In the genomic region with DNA sequence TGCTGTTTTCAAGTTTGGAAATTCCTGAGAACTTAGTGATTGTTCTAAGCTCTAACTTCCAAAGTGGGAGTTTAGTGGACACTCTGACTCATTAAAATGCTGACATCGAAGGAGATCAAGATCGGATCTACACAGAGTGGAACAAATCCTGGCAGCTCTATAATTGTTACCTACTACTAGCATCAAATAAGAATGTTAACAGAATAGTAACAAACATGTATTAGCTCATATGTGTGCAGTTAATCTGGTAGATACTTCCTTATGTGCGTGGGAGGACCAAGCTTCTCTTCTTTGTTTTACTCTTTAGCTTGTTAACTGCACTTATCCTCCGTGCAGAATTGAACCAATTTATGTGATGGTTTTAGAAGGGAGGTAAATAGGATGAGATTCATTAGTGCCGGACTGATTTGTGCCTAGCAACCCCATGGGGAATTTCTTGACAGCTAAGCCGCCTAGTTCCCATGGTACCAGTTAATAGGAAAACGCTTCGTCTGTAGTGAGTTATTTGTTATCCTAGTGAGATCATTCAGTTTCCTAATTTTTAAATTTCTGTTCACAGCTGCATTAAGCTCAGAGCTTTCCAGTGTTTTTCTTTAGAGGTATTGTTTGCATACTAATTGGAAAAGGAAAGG, we compare ENCODE assay signal across 13 mouse cellular contexts.
A peak's percentile ranks its signal among the peaks of the same experiment; 100 is the strongest.
DNase-seq lines count a peak whose midpoint lies in the region; ATAC-seq lines count a peak whose summit lies in the region.
"Had no signal": no experiment of that assay in that cellular context is flagged by ENCODE, and none has a peak within 500 bp of the region (broad histone marks: within the 10 kb centered on the region; RNA-seq: fewer than 3 reads in every experiment).

No protein-coding gene starts in this region.

- no peak overlapping the region for H3K27ac ChIP-seq in embryonic facial prominence, embryonic 11.5 days (replicated peaks; ENCODE audit: low read depth, low read length)
- H3K27ac ChIP-seq in embryonic facial prominence, embryonic 10.5 days (replicated peaks), result no peak overlapping the region
- H3K27ac ChIP-seq in forebrain, embryonic 16.5 days (ENCODE audit: low read length), result no peak overlapping the region
- no peak overlapping the region for H3K27ac ChIP-seq in midbrain, embryonic 11.5 days (ENCODE audit: low read depth, low read length)
- H3K27ac ChIP-seq: heart, adult 2 months; limb, embryonic 10.5 days; liver, embryonic 14.5 days had no signal

- intact Hi-C loops in left cerebral cortex, postnatal 4 days (cut with DNase I), result no loop called here

- H3K27me3 ChIP-seq in embryonic facial prominence, embryonic 11.5 days (ENCODE audit: control insufficient read depth, insufficient read depth, low read length), result no peaks in the 10 kb centered on the region
- no peaks in the 10 kb centered on the region for H3K27me3 ChIP-seq in embryonic facial prominence, embryonic 10.5 days (replicated peaks; ENCODE audit: low read depth, poor library complexity, severe bottlenecking)
- no peaks in the 10 kb centered on the region for H3K27me3 ChIP-seq in forebrain, embryonic 16.5 days (replicated peaks; ENCODE audit: control insufficient read depth, insufficient read depth, low read length)
- no peaks in the 10 kb centered on the region for H3K27me3 ChIP-seq in midbrain, embryonic 11.5 days (ENCODE audit: control insufficient read depth, insufficient read depth, low read length)

- H3K36me3 ChIP-seq in embryonic facial prominence, embryonic 11.5 days (replicated peaks; ENCODE audit: control insufficient read depth, insufficient read depth, low read depth, low read length), result no peaks in the 10 kb centered on the region
- H3K36me3 ChIP-seq in embryonic facial prominence, embryonic 10.5 days (replicated peaks), result no peaks in the 10 kb centered on the region
- no peaks in the 10 kb centered on the region for H3K36me3 ChIP-seq in forebrain, embryonic 16.5 days (ENCODE audit: control insufficient read depth, insufficient read depth)
- no peaks in the 10 kb centered on the region for H3K36me3 ChIP-seq in midbrain, embryonic 11.5 days (ENCODE audit: control insufficient read depth, insufficient read depth, low read length)
- H3K36me3 ChIP-seq: limb, embryonic 10.5 days had no signal

- ATAC-seq in embryonic facial prominence, embryonic 11.5 days (replicated peaks; ENCODE audit: insufficient number of reproducible peaks, low FRiP score, low TSS enrichment, low read depth), result no peak
- ATAC-seq in forebrain, embryonic 16.5 days, result peak; percentile 70
- ATAC-seq in midbrain, embryonic 11.5 days (ENCODE audit: low FRiP score), result peak; percentile 74

- no peak overlapping the region for H3K4me3 ChIP-seq in embryonic facial prominence, embryonic 11.5 days (ENCODE audit: low read depth, low read length)
- no peak overlapping the region for H3K4me3 ChIP-seq in embryonic facial prominence, embryonic 10.5 days
- H3K4me3 ChIP-seq in forebrain, embryonic 16.5 days (replicated peaks; ENCODE audit: low read length), result no peak overlapping the region
- H3K4me3 ChIP-seq in midbrain, embryonic 11.5 days (ENCODE audit: low read depth, low read length), result no peak overlapping the region
- H3K4me3 ChIP-seq: heart, adult 2 months; limb, embryonic 10.5 days had no signal

- WGBS in embryonic facial prominence, embryonic 11.5 days, result 62% methylated on average over 8 of the region's 8 CpGs
- 62% methylated on average over 8 of the region's 8 CpGs for WGBS in embryonic facial prominence, embryonic 10.5 days
- 6% methylated on average over 8 of the region's 8 CpGs for WGBS in forebrain, embryonic 16.5 days
- whole genome bisulfite sequencing in midbrain, embryonic 11.5 days, result 27% methylated on average over 8 of the region's 8 CpGs

- no peaks in the 10 kb centered on the region for H3K9me3 ChIP-seq in embryonic facial prominence, embryonic 11.5 days (replicated peaks; ENCODE audit: control insufficient read depth, low read length)
- no peaks in the 10 kb centered on the region for H3K9me3 ChIP-seq in embryonic facial prominence, embryonic 10.5 days
- H3K9me3 ChIP-seq in forebrain, embryonic 16.5 days (ENCODE audit: control insufficient read depth, low read length), result no peaks in the 10 kb centered on the region
- no peaks in the 10 kb centered on the region for H3K9me3 ChIP-seq in midbrain, embryonic 11.5 days (ENCODE audit: control insufficient read depth, low read length)
- H3K9me3 ChIP-seq: limb, embryonic 10.5 days had no signal

- DNase-seq in embryonic facial prominence, embryonic 11.5 days (ENCODE audit: low spot score), result peak; percentile 2
- DNase-seq in embryonic facial prominence, embryonic 10.5 days (ENCODE audit: low spot score), result no peak
- DNase-seq in midbrain, embryonic 11.5 days (ENCODE audit: low spot score, missing footprints), result peak; percentile 91
- peak; percentile 75 for DNase-seq in retina, embryonic 14.5 days (ENCODE audit: low spot score)
- DNase-seq in gastrocnemius, adult 8-10 months (ENCODE audit: low spot score in 2 of 2), result no peak
- no peak for DNase-seq in left cerebral cortex, postnatal 4 days
- no peak for DNase-seq in adrenal gland, adult 8-10 months
- DNase-seq: cerebellum, adult 2 months; heart, adult 2 months; spleen, adult 18-20 months had no signal

- no peaks in the 10 kb centered on the region for H3K4me1 ChIP-seq in embryonic facial prominence, embryonic 11.5 days (ENCODE audit: control insufficient read depth, insufficient read depth, low read length)
- no peaks in the 10 kb centered on the region for H3K4me1 ChIP-seq in embryonic facial prominence, embryonic 10.5 days
- H3K4me1 ChIP-seq in forebrain, embryonic 16.5 days (replicated peaks; ENCODE audit: control insufficient read depth, insufficient read depth, low read length), result no peaks in the 10 kb centered on the region
- peaks cover 5% of the 10 kb centered on the region; the same call in 1 of the 2 replicates for H3K4me1 ChIP-seq in midbrain, embryonic 11.5 days (ENCODE audit: control insufficient read depth, insufficient read depth, low read length)
- H3K4me1 ChIP-seq: limb, embryonic 10.5 days had no signal

- no peak overlapping the region for H3K4me2 ChIP-seq in embryonic facial prominence, embryonic 11.5 days (ENCODE audit: low read depth, low read length)
- 0 out of 2 replicates have a peak overlapping the region, but pooled peaks have one; percentile 12 for H3K4me2 ChIP-seq in forebrain, embryonic 16.5 days (ENCODE audit: low read length)
- H3K4me2 ChIP-seq in midbrain, embryonic 11.5 days, result no peak overlapping the region

- H3K9ac ChIP-seq in embryonic facial prominence, embryonic 11.5 days (replicated peaks; ENCODE audit: low read length), result no peak overlapping the region
- H3K9ac ChIP-seq in forebrain, embryonic 16.5 days (replicated peaks; ENCODE audit: low read depth, low read length), result no peak overlapping the region
- H3K9ac ChIP-seq in midbrain, embryonic 11.5 days (ENCODE audit: low read length), result no peak overlapping the region
- H3K9ac ChIP-seq: liver, embryonic 14.5 days had no signal

Comparison
In these comparisons a context has a peak if more than half of its experiments do, and no peak if none do; other contexts are left out.
1. DNase-seq: peak in embryonic facial prominence, embryonic 11.5 days (single experiment), midbrain, embryonic 11.5 days (single experiment) and retina, embryonic 14.5 days (single experiment); none in embryonic facial prominence, embryonic 10.5 days (single experiment), gastrocnemius, adult 8-10 months (0 of 2), left cerebral cortex, postnatal 4 days (single experiment) and adrenal gland, adult 8-10 months (single experiment).